Mouse (Mus musculus): ENCODE data around the gene Hemgn. TPM values are rescaled to one million over a fixed set of nuclear protein-coding genes. Genes with fewer than 3 reads are reported as not detected.

Gene Hemgn
- total and polyA plus RNA-seq, 3 experiments: 11.8 to 19.9 TPM; not detected in 1

DNA sequence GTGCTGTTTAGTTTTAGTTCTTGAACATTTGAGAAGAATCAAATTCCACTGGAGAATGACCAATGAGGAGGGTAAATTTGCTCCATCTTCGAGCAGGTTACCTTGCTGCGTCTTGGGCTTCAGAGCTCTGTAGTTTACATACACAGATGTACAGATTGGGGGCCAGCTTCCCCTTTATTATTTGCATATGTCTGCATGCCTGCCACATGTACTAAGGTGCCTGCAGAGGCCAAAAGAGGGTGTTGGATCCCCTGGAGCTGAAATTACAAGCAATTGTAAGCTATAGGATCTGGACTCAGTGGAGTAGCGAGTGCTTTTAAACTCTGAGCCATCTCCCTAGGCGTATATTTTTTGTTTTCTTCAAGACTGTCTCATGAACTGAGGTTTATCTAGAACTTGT is 43.5 kb upstream of the Hemgn start:
- TF ChIP-seq ZC3H11A (IDR thresholded peaks at IDR 0.05; ENCODE audit: low read depth, low read length) (no peak), MXI1 (IDR thresholded peaks at IDR 0.05; ENCODE audit: low read depth, low read length) (peak; percentile 40; the same call in 1 of the 2 replicates)
- peak; percentile 61 for DNase-seq (ENCODE audit: low read depth, low spot score)
- no peak overlapping the region for H3K27ac ChIP-seq (ENCODE audit: control insufficient read depth, low read depth, low read length)
- H3K79me2 ChIP-seq (ENCODE audit: control insufficient read depth, insufficient read depth, low read length, poor library complexity): peaks cover 93% of the 10 kb centered on the region
- H3K27me3 ChIP-seq (ENCODE audit: control insufficient read depth in 1 of 2, insufficient read depth in 2 of 2, low read length in 2 of 2): no peaks in the 10 kb centered on the region
- no peak overlapping the region for H3K9ac ChIP-seq (ENCODE audit: control insufficient read depth, low read depth, low read length, poor library complexity, severe bottlenecking)
- H3K9me3 ChIP-seq (replicated peaks; ENCODE audit: insufficient read depth, low read length): no peaks in the 10 kb centered on the region
- H3K36me3 ChIP-seq (ENCODE audit: control insufficient read depth in 1 of 2, insufficient read depth in 2 of 2, low read length in 2 of 2): peaks cover 27 to 45% of the 10 kb centered on the region in 2 experiments
- peaks cover 19 to 30% of the 10 kb centered on the region in 2 experiments for H3K4me1 ChIP-seq (ENCODE audit: control insufficient read depth in 1 of 2, insufficient read depth in 2 of 2, low read length in 2 of 2)
- H3K4me3 ChIP-seq (ENCODE audit: control insufficient read depth in 1 of 2, insufficient read depth in 1 of 2, low read depth in 2 of 2, low read length in 2 of 2): no peak overlapping the region

GRCm38 (mm10) chr4:46454097-46454864 is 41.0 kb upstream of the Hemgn start:
- peak overlapping the region; percentile 26 for H3K27ac ChIP-seq (ENCODE audit: control insufficient read depth, low read depth, low read length)
- peak overlapping the region; percentile 40 to 85 for H3K4me3 ChIP-seq (ENCODE audit: control insufficient read depth in 1 of 2, insufficient read depth in 1 of 2, low read depth in 2 of 2, low read length in 2 of 2)
- no peaks in the 10 kb centered on the region for H3K27me3 ChIP-seq (ENCODE audit: control insufficient read depth in 1 of 2, insufficient read depth in 2 of 2, low read length in 2 of 2)
- peak overlapping the region; percentile 98 for H3K9ac ChIP-seq (ENCODE audit: control insufficient read depth, low read depth, low read length, poor library complexity, severe bottlenecking)
- peak; percentile 55 for DNase-seq (ENCODE audit: low read depth, low spot score)
- H3K79me2 ChIP-seq (ENCODE audit: control insufficient read depth, insufficient read depth, low read length, poor library complexity): peaks cover 87% of the 10 kb centered on the region
- no peaks in the 10 kb centered on the region for H3K9me3 ChIP-seq (replicated peaks; ENCODE audit: insufficient read depth, low read length)
- peaks cover 27 to 38% of the 10 kb centered on the region in 2 experiments for H3K4me1 ChIP-seq (ENCODE audit: control insufficient read depth in 1 of 2, insufficient read depth in 2 of 2, low read length in 2 of 2)
- H3K36me3 ChIP-seq (ENCODE audit: control insufficient read depth in 1 of 2, insufficient read depth in 2 of 2, low read length in 2 of 2): peaks cover 10 to 56% of the 10 kb centered on the region in 2 experiments
- TF ChIP-seq NELFE (IDR thresholded peaks at IDR 0.05; ENCODE audit: low read depth, low read length): no peak
- TF ChIP-seq TBP (IDR thresholded peaks at IDR 0.05; ENCODE audit: low read depth, low read length): no peak
- no peak for TF ChIP-seq EP300 (IDR thresholded peaks at IDR 0.05; ENCODE audit: low read depth in 1 of 2, low read length in 2 of 2)
- TF ChIP-seq CHD1 (IDR thresholded peaks at IDR 0.05; ENCODE audit: low read depth, low read length): 0 out of 2 replicates have a peak, but pooled peaks have one; percentile 28
- no peak for TF ChIP-seq USF2 (IDR thresholded peaks at IDR 0.05; ENCODE audit: borderline replicate concordance in 1 of 2, insufficient read depth in 1 of 2, low read depth in 1 of 2, low read length in 2 of 2)
- peak; percentile 40; the same call in 1 of the 2 replicates for TF ChIP-seq MAFK (IDR thresholded peaks at IDR 0.05; ENCODE audit: borderline replicate concordance, low read depth, low read length)
- TF ChIP-seq ZC3H11A (IDR thresholded peaks at IDR 0.05; ENCODE audit: low read depth, low read length): no peak
- no peak for TF ChIP-seq GABPA (IDR thresholded peaks at IDR 0.05; ENCODE audit: low read depth, low read length)
- TF ChIP-seq MYB (IDR thresholded peaks at IDR 0.05; ENCODE audit: low read depth, low read length): no peak
- TF ChIP-seq BHLHE40 (IDR thresholded peaks at IDR 0.05; ENCODE audit: borderline replicate concordance, low read depth, low read length): no peak
- no peak for TF ChIP-seq KAT2A (conservative IDR thresholded peaks at IDR 0.05; ENCODE audit: low read depth, low read length)
- TF ChIP-seq GATA1 (IDR thresholded peaks at IDR 0.05; ENCODE audit: low read depth, low read length): no peak
- TF ChIP-seq MYC (IDR thresholded peaks at IDR 0.05; ENCODE audit: low read depth, low read length): 0 out of 2 replicates have a peak, but pooled peaks have one; percentile 7
- no peak for TF ChIP-seq MEF2A (IDR thresholded peaks at IDR 0.05; ENCODE audit: extremely low read depth, insufficient replicate concordance, low read depth, low read length, poor library complexity, severe bottlenecking)
- no peak; the same call in 1 of the 2 replicates for TF ChIP-seq CHD2 (IDR thresholded peaks at IDR 0.05; ENCODE audit: low read length)
- peak; percentile 45; the same call in 1 of the 2 replicates for TF ChIP-seq SIN3A (IDR thresholded peaks at IDR 0.05; ENCODE audit: low read length)
- no peak for TF ChIP-seq MAX (IDR thresholded peaks at IDR 0.05; ENCODE audit: low read length)
- no peak for TF ChIP-seq ETS1 (IDR thresholded peaks at IDR 0.05; ENCODE audit: low read depth, low read length)
- TF ChIP-seq POLR2AphosphoS5 (IDR thresholded peaks at IDR 0.05; ENCODE audit: borderline replicate concordance, low read depth, low read length): no peak
- TF ChIP-seq ELF1 (IDR thresholded peaks at IDR 0.05; ENCODE audit: low read depth, low read length): no peak
- TF ChIP-seq HCFC1 (IDR thresholded peaks at IDR 0.05; ENCODE audit: low read depth, low read length): no peak
- no peak for TF ChIP-seq TCF12 (IDR thresholded peaks at IDR 0.05; ENCODE audit: low read depth, low read length)
- no peak for TF ChIP-seq UBTF (IDR thresholded peaks at IDR 0.05; ENCODE audit: borderline replicate concordance, insufficient read depth, low read depth, low read length)
- no peak for TF ChIP-seq CTCF (IDR thresholded peaks at IDR 0.05 in 2 of 3, conservative IDR thresholded peaks at IDR 0.05 in 1 of 3; ENCODE audit: control insufficient read depth in 1 of 3, insufficient read depth in 1 of 3, low read depth in 2 of 3, low read length in 3 of 3, poor library complexity in 1 of 3, severe bottlenecking in 1 of 3)
- TF ChIP-seq ZNF384 (IDR thresholded peaks at IDR 0.05; ENCODE audit: low read depth, low read length): peak; percentile 63
- no peak for TF ChIP-seq NRF1 (IDR thresholded peaks at IDR 0.05; ENCODE audit: insufficient read depth, low read depth, low read length, poor library complexity, severe bottlenecking)
- TF ChIP-seq POLR2A (IDR thresholded peaks at IDR 0.05; ENCODE audit: control insufficient read depth in 1 of 2, insufficient read depth in 1 of 2, low read depth in 1 of 2, low read length in 2 of 2, poor library complexity in 1 of 2): no peak
- TF ChIP-seq JUND (IDR thresholded peaks at IDR 0.05; ENCODE audit: low read depth, low read length): no peak
